Mouse (Mus musculus) adrenal gland, postnatal 36 days (tissue): ENCODE data around the gene Olfr589. TPM values are rescaled to one million over a fixed set of nuclear protein-coding genes. Genes with fewer than 3 reads are reported as not detected.
"Not testable (repeated sequence)": the region's sequence is repeated elsewhere in the genome, so short reads cannot be mapped to it uniquely, and the experiment has no call there.

ENCODE experiments used
- DNase-seq, 2 experiments: peaks; one replicate each; pipeline ENCODE4 v3.0.0; 2021; ENCODE audit warnings: mixed read lengths in 1 of 2
- long read RNA-seq, 2 experiments: library from polyadenylated mRNA; stranded (forward); transcript quantifications; one replicate each; pipeline ENCODE4 v2.0.0; 2021; ENCODE audit warnings: borderline sequencing depth in 2 of 2
- total RNA-seq, 2 experiments: library from RNA; stranded (reverse); gene quantifications; 2 replicates each; pipeline ENCODE4 v1.2.3; 2021

Gene Olfr589
- total RNA-seq = not detected
- long read RNA-seq, experiment 1 = 0 reads
- long read RNA-seq, experiment 2 = 0 reads

- no peak for DNase-seq
Observed at GRCm38 (mm10) chr7:103156256-103156655, at the start of gene Olfr589. Gene Olfr589 (minus strand): TSS chr7:103156356.

DNA sequence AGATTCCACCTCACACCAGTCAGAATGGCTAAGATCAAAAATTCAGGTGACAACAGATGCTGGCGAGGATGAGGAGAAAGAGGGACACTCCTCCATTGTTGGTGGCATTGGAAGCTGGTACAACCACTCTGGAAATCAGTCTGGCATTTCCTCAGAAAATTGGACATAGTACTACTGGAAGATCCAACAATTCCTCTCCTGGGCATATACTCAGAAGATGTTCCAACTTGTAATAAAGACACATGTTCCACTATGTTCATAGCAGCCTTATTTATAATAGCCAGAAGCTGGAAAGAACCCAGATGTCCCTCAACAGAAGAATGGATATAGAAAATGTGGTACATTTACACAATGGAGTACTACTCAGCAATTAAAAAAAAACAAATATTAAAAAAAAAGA is 28.3 kb upstream of the Olfr589 start, which contains the start of gene Olfr592:
Olfr592 (plus strand) TSS at position 301 of the 400 bp plus-strand sequence.
- DNase-seq = not testable (repeated sequence)

DNA sequence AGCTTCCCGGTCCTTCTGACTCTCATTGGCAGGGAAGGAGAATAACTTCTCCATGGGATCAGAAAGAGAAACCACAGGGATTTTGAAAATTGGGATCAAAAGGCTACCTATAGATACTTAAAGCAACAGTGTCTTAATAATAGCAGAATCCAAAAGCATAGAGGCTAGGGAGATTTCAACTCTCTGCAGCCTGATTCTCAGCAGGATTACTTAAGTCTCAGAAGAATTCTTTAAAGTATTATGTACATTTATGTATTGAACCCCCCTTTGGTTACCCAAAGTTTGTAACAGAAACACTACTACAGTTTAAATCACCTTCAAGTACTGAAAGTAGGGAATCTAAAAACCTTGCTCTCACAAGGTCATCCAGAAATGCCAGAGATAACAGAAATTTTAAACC is 22.1 kb upstream of the Olfr589 start, which contains the start of gene Olfr591:
Olfr591 (minus strand) TSS at position 101 of the 400 bp plus-strand sequence.
- no peak for DNase-seq

DNA sequence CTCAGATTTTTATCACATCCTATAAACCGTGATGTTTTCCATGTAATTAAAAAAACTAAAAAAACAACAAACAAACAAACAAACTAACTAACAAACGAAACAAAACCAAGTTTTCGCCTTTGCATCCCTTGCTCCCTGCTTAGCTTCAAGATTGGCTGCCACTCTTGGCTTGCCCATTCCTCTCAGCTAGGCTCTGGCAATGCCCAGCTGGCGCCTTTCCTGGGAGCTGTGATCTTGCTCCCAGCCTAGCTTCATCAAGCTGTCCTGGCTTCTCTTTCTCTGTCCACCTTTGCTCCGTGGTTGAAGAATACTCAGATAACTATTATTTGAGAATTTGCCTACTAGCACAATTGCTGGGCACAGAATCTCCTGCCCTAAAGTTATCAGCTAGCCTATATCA is 13.5 kb upstream of the Olfr589 start:
- DNase-seq = no peak

- DNase-seq = no peak
Observed at GRCm38 (mm10) chr7:103140579-103140978, 15.6 kb downstream of the Olfr589 start, which contains the start of gene Olfr588-ps1. Gene Olfr588-ps1 (plus strand): TSS chr7:103140879.

- no peak for DNase-seq
Observed at GRCm38 (mm10) chr7:103125538-103125937, 30.6 kb downstream of the Olfr589 start, which contains the start of gene Olfr586. Gene Olfr586 (minus strand): TSS chr7:103125638.

GRCm38 (mm10) chr7:103119406-103119805 is 36.8 kb downstream of the Olfr589 start:
- DNase-seq = no peak

Other genes with a start within 250 kb of the Olfr589 start
- not detected for gene Olfr571, start 238.8 kb downstream of the Olfr589 start, total RNA-seq
- not detected for gene Olfr572, start 231.9 kb downstream of the Olfr589 start, total RNA-seq
- gene Olfr573-ps1, start 213.8 kb downstream of the Olfr589 start, total RNA-seq = not detected
- not detected for gene Olfr574, start 207.9 kb downstream of the Olfr589 start, total RNA-seq
- gene Olfr575, start 197.6 kb downstream of the Olfr589 start, total RNA-seq = not detected
- not detected for gene Olfr576, start 193.7 kb downstream of the Olfr589 start, total RNA-seq
- gene Olfr577, start 180.4 kb downstream of the Olfr589 start, total RNA-seq = not detected
- gene Olfr578, start 167.0 kb downstream of the Olfr589 start, total RNA-seq = not detected
- gene Olfr582, start 118.3 kb downstream of the Olfr589 start, total RNA-seq = not detected
- gene Olfr583, start 105.1 kb downstream of the Olfr589 start, total RNA-seq = not detected
- gene Olfr584, start 74.5 kb downstream of the Olfr589 start, total RNA-seq = not detected
- not detected for gene Olfr585, start 58.6 kb downstream of the Olfr589 start, total RNA-seq
- not detected for gene Olfr586, start 30.7 kb downstream of the Olfr589 start, total RNA-seq
- gene Olfr588-ps1, start 15.5 kb downstream of the Olfr589 start, total RNA-seq = not detected
- not detected for gene Olfr591, start 22.0 kb upstream of the Olfr589 start, total RNA-seq
- not detected for gene Olfr592, start 28.4 kb upstream of the Olfr589 start, total RNA-seq
- not detected for gene Olfr593, start 55.5 kb upstream of the Olfr589 start, total RNA-seq
- gene Olfr594, start 60.6 kb upstream of the Olfr589 start, total RNA-seq = not detected
- not detected for gene Usp17ld, start 96.1 kb upstream of the Olfr589 start, total RNA-seq
- not detected for gene Olfr596, start 149.3 kb upstream of the Olfr589 start, total RNA-seq
- not detected for gene Olfr597, start 160.0 kb upstream of the Olfr589 start, total RNA-seq
- gene Olfr598, start 167.2 kb upstream of the Olfr589 start, total RNA-seq = not detected
- gene Olfr599, start 179.6 kb upstream of the Olfr589 start, total RNA-seq = not detected
- not detected for gene Olfr600, start 193.3 kb upstream of the Olfr589 start, total RNA-seq
- gene Olfr601, start 206.3 kb upstream of the Olfr589 start, total RNA-seq = not detected
- not detected for gene Olfr603, start 229.8 kb upstream of the Olfr589 start, total RNA-seq